Mouse (Mus musculus): ENCODE measurements around the gene 2010111I01Rik. TPM values are rescaled to one million over a fixed set of nuclear protein-coding genes. Genes with fewer than 3 reads are reported as not detected.

2010111I01Rik gene
- total RNA-seq (2017): 66.2 and 88.1 TPM in 2 replicates

- peak; percentile 95 for ATAC-seq (replicated peaks; ENCODE audit: low read depth, poor library complexity, severe bottlenecking)
Observed at GRCm38 (mm10) chr13:62964640-62965311, at the start of gene 2010111I01Rik. 2010111I01Rik (plus strand) TSS chr13:62964893.

- no peak for ATAC-seq (replicated peaks; ENCODE audit: low read depth, poor library complexity, severe bottlenecking)
Observed at GRCm38 (mm10) chr13:62916675-62917074, 48.0 kb upstream of the 2010111I01Rik start.

GRCm38 (mm10) chr13:62917416-62918110, 47.1 kb upstream of the 2010111I01Rik start:
- no peak for ATAC-seq (replicated peaks; ENCODE audit: low read depth, poor library complexity, severe bottlenecking)

GRCm38 (mm10) chr13:62919647-62920341, 44.9 kb upstream of the 2010111I01Rik start:
- peak; percentile 74 for ATAC-seq (replicated peaks; ENCODE audit: low read depth, poor library complexity, severe bottlenecking)

- no peak for ATAC-seq (replicated peaks; ENCODE audit: low read depth, poor library complexity, severe bottlenecking)
Observed at GRCm38 (mm10) chr13:62922645-62923044, 42.0 kb upstream of the 2010111I01Rik start.

GRCm38 (mm10) chr13:62923182-62923581, 41.5 kb upstream of the 2010111I01Rik start:
- no peak for ATAC-seq (replicated peaks; ENCODE audit: low read depth, poor library complexity, severe bottlenecking)

- peak; percentile 93 for ATAC-seq (replicated peaks; ENCODE audit: low read depth, poor library complexity, severe bottlenecking)
Observed at GRCm38 (mm10) chr13:62926479-62926878, 38.2 kb upstream of the 2010111I01Rik start.

- no peak for ATAC-seq (replicated peaks; ENCODE audit: low read depth, poor library complexity, severe bottlenecking)
Observed at GRCm38 (mm10) chr13:62927470-62927869, 37.2 kb upstream of the 2010111I01Rik start.

GRCm38 (mm10) chr13:62929144-62929543, 35.5 kb upstream of the 2010111I01Rik start:
- ATAC-seq (replicated peaks; ENCODE audit: low read depth, poor library complexity, severe bottlenecking): 0 out of 2 replicates have a peak, but pooled peaks have one; percentile 31

GRCm38 (mm10) chr13:62929766-62930389, 34.8 kb upstream of the 2010111I01Rik start:
- no peak for ATAC-seq (replicated peaks; ENCODE audit: low read depth, poor library complexity, severe bottlenecking)

- ATAC-seq (replicated peaks; ENCODE audit: low read depth, poor library complexity, severe bottlenecking): no peak
Observed at GRCm38 (mm10) chr13:62932452-62932851, 32.2 kb upstream of the 2010111I01Rik start.

GRCm38 (mm10) chr13:62939371-62939770, 25.3 kb upstream of the 2010111I01Rik start:
- ATAC-seq (replicated peaks; ENCODE audit: low read depth, poor library complexity, severe bottlenecking): peak; percentile 87

- no peak for ATAC-seq (replicated peaks; ENCODE audit: low read depth, poor library complexity, severe bottlenecking)
Observed at GRCm38 (mm10) chr13:62939797-62940196, 24.9 kb upstream of the 2010111I01Rik start.

GRCm38 (mm10) chr13:62940721-62941120, 24.0 kb upstream of the 2010111I01Rik start:
- ATAC-seq (replicated peaks; ENCODE audit: low read depth, poor library complexity, severe bottlenecking): no peak

GRCm38 (mm10) chr13:62941341-62942005, 23.2 kb upstream of the 2010111I01Rik start:
- no peak for ATAC-seq (replicated peaks; ENCODE audit: low read depth, poor library complexity, severe bottlenecking)

GRCm38 (mm10) chr13:62943274-62943830, 21.3 kb upstream of the 2010111I01Rik start:
- ATAC-seq (replicated peaks; ENCODE audit: low read depth, poor library complexity, severe bottlenecking): peak; percentile 74

- ATAC-seq (replicated peaks; ENCODE audit: low read depth, poor library complexity, severe bottlenecking): no peak
Observed at GRCm38 (mm10) chr13:62944109-62944508, 20.6 kb upstream of the 2010111I01Rik start.

- no peak for ATAC-seq (replicated peaks; ENCODE audit: low read depth, poor library complexity, severe bottlenecking)
Observed at GRCm38 (mm10) chr13:62949560-62950188, 15.0 kb upstream of the 2010111I01Rik start.

- ATAC-seq (replicated peaks; ENCODE audit: low read depth, poor library complexity, severe bottlenecking): peak; percentile 20; the same call in 1 of the 2 replicates
Observed at GRCm38 (mm10) chr13:62951606-62952005, 13.1 kb upstream of the 2010111I01Rik start.

All from common myeloid progenitor, adult 5-6 weeks (primary cell).